Mouse (Mus musculus): ENCODE data around the gene Gfi1b. TPM values are rescaled to one million over a fixed set of nuclear protein-coding genes. Genes with fewer than 3 reads are reported as not detected.

Gfi1b gene
- polyA plus RNA-seq, 1 experiment from 2014 or later = 52.2 TPM

- ATAC-seq = no peak
- Histone ChIP-seq H3K4me1 (ENCODE audit: insufficient read depth) (peaks cover 37% of the 10 kb centered on the region), H3K36me3 (replicated peaks; ENCODE audit: insufficient read depth, low read length) (no peaks in the 10 kb centered on the region; the same call in 1 of the 2 replicates), H3K4me3 (ENCODE audit: low read depth, low read length) (peak overlapping the region; percentile 62), H3K9me3 (ENCODE audit: low read length) (no peaks in the 10 kb centered on the region), H3K27ac (ENCODE audit: low read depth) (peak overlapping the region; percentile 90), H3K4me2 (ENCODE audit: low read depth, low read length) (peak overlapping the region; percentile 73), H3K9ac (replicated peaks) (peak overlapping the region; percentile 70), H3K27me3 (ENCODE audit: insufficient read depth, low read length) (peaks cover 3% of the 10 kb centered on the region; the same call in 1 of the 2 replicates)
- TF ChIP-seq CTCF (IDR thresholded peaks at IDR 0.05; ENCODE audit: low read depth) (no peak), EP300 (IDR thresholded peaks at IDR 0.05; ENCODE audit: low read depth) (no peak)
- WGBS (ENCODE audit: insufficient replicate concordance) = 42% methylated on average over 10 of the region's 10 CpGs
- DNase-seq = no peak
These were observed 1.3 kb downstream of the Gfi1b start for GRCm38 (mm10) chr2:28620522-28620921.

DNA sequence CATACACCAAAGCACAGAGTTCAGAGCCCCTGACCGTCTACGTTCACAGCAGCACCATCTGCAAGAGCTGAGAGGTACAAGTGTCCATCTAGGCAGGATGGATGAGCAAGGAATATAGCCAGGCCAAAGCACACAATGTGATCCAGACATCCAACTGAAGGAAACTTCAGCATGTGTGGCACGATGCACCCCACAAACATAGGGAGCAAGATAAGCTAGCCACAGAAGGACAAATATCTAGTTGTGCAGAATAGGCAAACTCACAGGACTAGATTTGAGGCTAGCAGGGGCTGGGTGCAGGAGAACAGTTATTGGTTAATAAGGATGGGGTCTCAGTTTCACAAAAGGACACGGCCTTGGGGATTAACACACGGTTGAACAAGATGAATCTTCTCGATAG lies 2.4 kb downstream of the Gfi1b start:
- DNase-seq (no peak), ATAC-seq (no peak)
- H3K27me3 ChIP-seq (ENCODE audit: insufficient read depth, low read length) = peaks cover 3% of the 10 kb centered on the region; the same call in 1 of the 2 replicates
- peaks cover 37% of the 10 kb centered on the region for H3K4me1 ChIP-seq (ENCODE audit: insufficient read depth)
- H3K4me2 ChIP-seq (ENCODE audit: low read depth, low read length) = peak overlapping the region; percentile 73
- 60% methylated on average over 6 of the region's 6 CpGs for WGBS (ENCODE audit: insufficient replicate concordance)
- H3K9me3 ChIP-seq (ENCODE audit: low read length) = no peaks in the 10 kb centered on the region
- no peak for TF ChIP-seq CTCF (IDR thresholded peaks at IDR 0.05; ENCODE audit: low read depth)
- no peak for TF ChIP-seq EP300 (IDR thresholded peaks at IDR 0.05; ENCODE audit: low read depth)
- H3K9ac ChIP-seq (replicated peaks) = peak overlapping the region; percentile 62
- peak overlapping the region; percentile 90 for H3K27ac ChIP-seq (ENCODE audit: low read depth)
- H3K36me3 ChIP-seq (replicated peaks; ENCODE audit: insufficient read depth, low read length) = peaks cover 8% of the 10 kb centered on the region
- H3K4me3 ChIP-seq (ENCODE audit: low read depth, low read length) = peak overlapping the region; percentile 62

DNA sequence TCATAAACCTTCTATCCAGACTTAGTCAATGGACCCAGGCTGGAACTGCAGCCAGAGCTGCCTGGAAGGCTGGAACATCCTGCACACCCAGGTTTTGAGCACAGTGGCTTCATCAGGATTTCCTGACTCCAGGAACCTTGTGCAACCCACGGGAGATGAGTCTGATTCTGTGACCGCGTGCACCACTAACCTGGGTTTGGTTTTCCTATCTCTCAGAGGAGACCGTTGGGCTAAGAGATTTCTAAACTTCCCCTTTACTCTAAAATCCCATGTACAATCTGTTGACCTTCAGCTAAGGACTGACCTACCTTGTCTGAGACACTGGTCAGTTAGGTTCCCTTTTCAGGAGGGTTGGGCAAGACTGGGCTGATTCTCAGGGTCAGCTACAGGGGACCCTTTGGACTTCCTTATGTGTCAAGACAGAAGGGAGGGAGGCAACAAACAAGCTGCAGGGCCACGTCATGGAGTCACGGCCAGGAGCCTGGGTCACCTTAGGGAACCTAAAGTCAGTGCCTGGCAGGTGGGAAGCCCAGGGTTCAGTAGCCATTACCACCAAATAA lies 2.9 kb downstream of the Gfi1b start:
- H3K9ac ChIP-seq (replicated peaks) = peak overlapping the region; percentile 62
- no peaks in the 10 kb centered on the region for H3K9me3 ChIP-seq (ENCODE audit: low read length)
- peaks cover 3% of the 10 kb centered on the region; the same call in 1 of the 2 replicates for H3K27me3 ChIP-seq (ENCODE audit: insufficient read depth, low read length)
- DNase-seq (peak; percentile 25), ATAC-seq (no peak)
- peaks cover 37% of the 10 kb centered on the region for H3K4me1 ChIP-seq (ENCODE audit: insufficient read depth)
- peak overlapping the region; percentile 73 for H3K4me2 ChIP-seq (ENCODE audit: low read depth, low read length)
- peaks cover 9% of the 10 kb centered on the region for H3K36me3 ChIP-seq (replicated peaks; ENCODE audit: insufficient read depth, low read length)
- peak overlapping the region; percentile 62 for H3K4me3 ChIP-seq (ENCODE audit: low read depth, low read length)
- H3K27ac ChIP-seq (ENCODE audit: low read depth) = peak overlapping the region; percentile 90
- 32% methylated on average over 6 of the region's 6 CpGs for WGBS (ENCODE audit: insufficient replicate concordance)
- TF ChIP-seq EP300 (IDR thresholded peaks at IDR 0.05; ENCODE audit: low read depth) = no peak
- TF ChIP-seq CTCF (IDR thresholded peaks at IDR 0.05; ENCODE audit: low read depth) = no peak

GRCm38 (mm10) chr2:28617498-28618486 lies 4.0 kb downstream of the Gfi1b start:
- Histone ChIP-seq H3K27ac (ENCODE audit: low read depth) (peak overlapping the region; percentile 90), H3K4me1 (ENCODE audit: insufficient read depth) (peaks cover 36% of the 10 kb centered on the region), H3K9me3 (ENCODE audit: low read length) (no peaks in the 10 kb centered on the region), H3K36me3 (replicated peaks; ENCODE audit: insufficient read depth, low read length) (peaks cover 16% of the 10 kb centered on the region), H3K4me2 (ENCODE audit: low read depth, low read length) (peak overlapping the region; percentile 73), H3K27me3 (ENCODE audit: insufficient read depth, low read length) (peaks cover 3% of the 10 kb centered on the region; the same call in 1 of the 2 replicates), H3K9ac (replicated peaks) (peak overlapping the region; percentile 62), H3K4me3 (ENCODE audit: low read depth, low read length) (peak overlapping the region; percentile 62)
- DNase-seq = peak; percentile 26
- WGBS (ENCODE audit: insufficient replicate concordance) = 49% methylated on average over 8 of the region's 8 CpGs
- no peak for TF ChIP-seq CTCF (IDR thresholded peaks at IDR 0.05; ENCODE audit: low read depth)
- ATAC-seq = peak; percentile 24

GRCm38 (mm10) chr2:28616874-28617273 lies 4.9 kb downstream of the Gfi1b start:
- TF ChIP-seq CTCF (IDR thresholded peaks at IDR 0.05; ENCODE audit: low read depth) (no peak), EP300 (IDR thresholded peaks at IDR 0.05; ENCODE audit: low read depth) (peak; percentile 96)
- Histone ChIP-seq H3K27ac (ENCODE audit: low read depth) (peak overlapping the region; percentile 90), H3K9me3 (ENCODE audit: low read length) (no peaks in the 10 kb centered on the region), H3K4me1 (ENCODE audit: insufficient read depth) (peaks cover 33% of the 10 kb centered on the region), H3K36me3 (replicated peaks; ENCODE audit: insufficient read depth, low read length) (peaks cover 25% of the 10 kb centered on the region), H3K4me2 (ENCODE audit: low read depth, low read length) (peak overlapping the region; percentile 73), H3K4me3 (ENCODE audit: low read depth, low read length) (peak overlapping the region; percentile 62), H3K27me3 (ENCODE audit: insufficient read depth, low read length) (peaks cover 3% of the 10 kb centered on the region; the same call in 1 of the 2 replicates), H3K9ac (replicated peaks) (peak overlapping the region; percentile 62)
- ATAC-seq = peak; percentile 84
- peak; percentile 74 for DNase-seq
- 60% methylated on average over 9 of the region's 9 CpGs for WGBS (ENCODE audit: insufficient replicate concordance)

DNA sequence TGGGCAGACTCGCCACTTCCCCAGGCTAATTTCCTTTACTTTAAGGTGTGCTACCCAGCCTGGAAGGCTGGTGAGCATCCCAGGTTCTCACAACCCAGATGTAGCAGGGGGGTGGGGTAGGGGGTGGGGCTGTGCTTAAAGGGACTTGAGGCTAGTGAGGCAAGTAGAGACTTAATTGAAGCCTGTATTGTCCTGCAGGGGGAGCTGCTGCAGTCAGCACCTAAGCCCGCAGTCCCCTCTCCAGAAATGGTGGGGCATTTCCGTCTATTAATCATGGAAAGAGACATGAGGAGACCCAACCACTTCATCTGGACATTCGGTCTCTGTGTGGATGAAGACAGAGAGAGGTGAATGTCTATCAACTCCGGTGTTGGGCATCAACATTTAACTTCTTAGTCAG lies 5.4 kb downstream of the Gfi1b start:
- H3K4me2 ChIP-seq (ENCODE audit: low read depth, low read length) = peak overlapping the region; percentile 73
- H3K4me1 ChIP-seq (ENCODE audit: insufficient read depth) = peaks cover 33% of the 10 kb centered on the region
- peak overlapping the region; percentile 90 for H3K27ac ChIP-seq (ENCODE audit: low read depth)
- TF ChIP-seq CTCF (IDR thresholded peaks at IDR 0.05; ENCODE audit: low read depth) (peak; percentile 73), EP300 (IDR thresholded peaks at IDR 0.05; ENCODE audit: low read depth) (no peak)
- 35% methylated on average over 5 of the region's 5 CpGs for WGBS (ENCODE audit: insufficient replicate concordance)
- peak overlapping the region; percentile 62 for H3K4me3 ChIP-seq (ENCODE audit: low read depth, low read length)
- H3K36me3 ChIP-seq (replicated peaks; ENCODE audit: insufficient read depth, low read length) = peaks cover 30% of the 10 kb centered on the region
- peaks cover 3% of the 10 kb centered on the region; the same call in 1 of the 2 replicates for H3K27me3 ChIP-seq (ENCODE audit: insufficient read depth, low read length)
- peak; percentile 59 for ATAC-seq
- peak overlapping the region; percentile 55 for H3K9ac ChIP-seq (replicated peaks)
- no peaks in the 10 kb centered on the region for H3K9me3 ChIP-seq (ENCODE audit: low read length)
- DNase-seq = peak; percentile 63
